Mouse (Mus musculus): ENCODE results near the gene Msrb3.

Gene Msrb3

GRCm38 (mm10) chr10:120900096-120900495 is 1.2 kb upstream of the Msrb3 start:
- no peak for DNase-seq (ENCODE audit: extremely low read depth, insufficient read length, low spot score)

GRCm38 (mm10) chr10:120898357-120898756 is 544 bp downstream of the Msrb3 start:
- peak; percentile 65 for DNase-seq (ENCODE audit: extremely low read depth, insufficient read length, low spot score)

GRCm38 (mm10) chr10:120895899-120896289 is 3.0 kb downstream of the Msrb3 start:
- DNase-seq (ENCODE audit: extremely low read depth, insufficient read length, low spot score) = no peak

- no peak for DNase-seq (ENCODE audit: extremely low read depth, insufficient read length, low spot score)
Measured at GRCm38 (mm10) chr10:120894978-120895898, 3.7 kb downstream of the Msrb3 start.

GRCm38 (mm10) chr10:120893938-120894337 is 5.0 kb downstream of the Msrb3 start:
- DNase-seq (ENCODE audit: extremely low read depth, insufficient read length, low spot score) = no peak

GRCm38 (mm10) chr10:120891131-120891530 is 7.8 kb downstream of the Msrb3 start:
- no peak for DNase-seq (ENCODE audit: extremely low read depth, insufficient read length, low spot score)

- no peak for DNase-seq (ENCODE audit: extremely low read depth, insufficient read length, low spot score)
Measured at GRCm38 (mm10) chr10:120890592-120890991, 8.3 kb downstream of the Msrb3 start.

- DNase-seq (ENCODE audit: extremely low read depth, insufficient read length, low spot score) = no peak
Measured at GRCm38 (mm10) chr10:120888531-120888930, 10.4 kb downstream of the Msrb3 start.

- no peak for DNase-seq (ENCODE audit: extremely low read depth, insufficient read length, low spot score)
Measured at GRCm38 (mm10) chr10:120884220-120884619, 14.7 kb downstream of the Msrb3 start.

GRCm38 (mm10) chr10:120883732-120884131 is 15.2 kb downstream of the Msrb3 start:
- DNase-seq (ENCODE audit: extremely low read depth, insufficient read length, low spot score) = no peak

- DNase-seq (ENCODE audit: extremely low read depth, insufficient read length, low spot score) = no peak
Measured at GRCm38 (mm10) chr10:120883069-120883415, 15.9 kb downstream of the Msrb3 start.

- DNase-seq (ENCODE audit: extremely low read depth, insufficient read length, low spot score) = no peak
Measured at GRCm38 (mm10) chr10:120882347-120883068, 16.4 kb downstream of the Msrb3 start.

GRCm38 (mm10) chr10:120876549-120877270 is 22.2 kb downstream of the Msrb3 start:
- DNase-seq (ENCODE audit: extremely low read depth, insufficient read length, low spot score) = no peak

- peak; percentile 47 for DNase-seq (ENCODE audit: extremely low read depth, insufficient read length, low spot score)
Measured at GRCm38 (mm10) chr10:120875672-120876463, 23.0 kb downstream of the Msrb3 start.

- DNase-seq (ENCODE audit: extremely low read depth, insufficient read length, low spot score) = no peak
Measured at GRCm38 (mm10) chr10:120874261-120874660, 24.6 kb downstream of the Msrb3 start.

GRCm38 (mm10) chr10:120873646-120874201 is 25.2 kb downstream of the Msrb3 start:
- no peak for DNase-seq (ENCODE audit: extremely low read depth, insufficient read length, low spot score)

- no peak for DNase-seq (ENCODE audit: extremely low read depth, insufficient read length, low spot score)
Measured at GRCm38 (mm10) chr10:120872483-120872862, 26.4 kb downstream of the Msrb3 start.

- no peak for DNase-seq (ENCODE audit: extremely low read depth, insufficient read length, low spot score)
Measured at GRCm38 (mm10) chr10:120871630-120872482, 27.0 kb downstream of the Msrb3 start.

GRCm38 (mm10) chr10:120871096-120871495 is 27.8 kb downstream of the Msrb3 start:
- no peak for DNase-seq (ENCODE audit: extremely low read depth, insufficient read length, low spot score)

All from 3134 (cell line).